Mouse (Mus musculus): ENCODE measurements around the gene Terf2.

DNA sequence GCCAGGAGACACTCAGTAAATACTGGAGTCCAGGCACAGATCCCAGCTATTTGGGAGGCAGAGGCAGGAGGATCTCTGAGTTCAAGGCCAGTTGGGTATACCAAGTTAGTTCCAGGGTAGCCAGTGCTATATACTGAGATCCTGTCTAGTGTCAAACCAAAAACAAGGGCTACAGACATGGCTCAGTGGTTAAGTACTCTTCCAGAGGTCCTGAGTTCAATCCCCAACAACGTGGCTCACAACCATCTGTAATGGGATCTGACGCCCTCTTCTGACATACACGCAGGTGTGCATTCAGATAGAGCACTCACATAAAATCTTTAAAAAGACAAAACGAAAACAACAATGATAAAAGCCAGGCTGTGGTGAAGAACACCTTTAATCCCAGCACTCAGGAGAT lies 46.9 kb downstream of the Terf2 start:
- TF ChIP-seq POLR2A (IDR thresholded peaks at IDR 0.05; ENCODE audit: low read depth, low read length) (no peak), CTCF (conservative IDR thresholded peaks at IDR 0.05; ENCODE audit: insufficient read depth, insufficient read length, low read depth, low read length) (no peak)
